In the genomic region with DNA sequence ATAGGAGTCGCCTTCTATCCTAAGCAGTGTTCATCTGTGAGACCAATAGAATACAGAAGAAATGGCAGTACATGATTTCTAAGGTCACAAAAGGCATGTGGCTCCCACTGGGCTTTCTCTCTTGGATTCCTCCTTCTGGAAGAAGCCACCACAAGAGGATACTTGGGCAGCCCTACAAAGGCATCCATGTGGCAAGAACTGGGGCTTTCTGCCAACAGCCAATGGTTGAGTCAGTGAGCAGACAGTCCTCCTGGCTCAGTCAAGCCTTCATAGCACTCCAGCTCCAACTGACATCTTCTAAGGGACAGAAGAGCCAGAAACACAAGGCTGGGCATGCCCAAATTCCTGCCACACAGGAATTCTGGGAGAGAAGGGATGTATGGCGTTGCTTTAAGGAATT, we compare ENCODE assay signal across 9 mouse cellular contexts.
DNase-seq lines count a peak whose midpoint lies in the region.
"Had no signal": no experiment of that assay in that cellular context is flagged by ENCODE, and none has a peak within 500 bp of the region (broad histone marks: within the 10 kb centered on the region; RNA-seq: fewer than 3 reads in every experiment).

No protein-coding gene starts in this region.

- DNase-seq in left cerebral cortex, postnatal 4 days, result peak; percentile 71
- no peak for DNase-seq in left cerebral cortex, adult 9 months (ENCODE audit: low spot score in 2 of 2)
- DNase-seq in adipocyte (ENCODE audit: low spot score), result peak; percentile 97
- DNase-seq in cerebellum, adult 9-11 months, result peak; percentile 10
- DNase-seq in lung, postnatal 14 days, result peak; percentile 55
- no peak for DNase-seq in frontal cortex, postnatal 25 days (ENCODE audit: low spot score in 2 of 2)
- DNase-seq in right cerebral cortex, adult 2 months (ENCODE audit: low spot score in 2 of 2), result no peak
- DNase-seq: forebrain, postnatal 0 days; right cerebral cortex, postnatal 14 days had no signal

- intact Hi-C loops in left cerebral cortex, postnatal 4 days (cut with DNase I), result no loop called here

Comparison
In these comparisons a context has a peak if more than half of its experiments do, and no peak if none do; other contexts are left out.
1. DNase-seq: peak in left cerebral cortex, postnatal 4 days (single experiment), adipocyte (single experiment), cerebellum, adult 9-11 months (single experiment) and lung, postnatal 14 days (single experiment); none in left cerebral cortex, adult 9 months (0 of 2), frontal cortex, postnatal 25 days (0 of 2) and right cerebral cortex, adult 2 months (0 of 2).